ENCODE assay signal across 1 mouse cellular context in the genomic region with DNA sequence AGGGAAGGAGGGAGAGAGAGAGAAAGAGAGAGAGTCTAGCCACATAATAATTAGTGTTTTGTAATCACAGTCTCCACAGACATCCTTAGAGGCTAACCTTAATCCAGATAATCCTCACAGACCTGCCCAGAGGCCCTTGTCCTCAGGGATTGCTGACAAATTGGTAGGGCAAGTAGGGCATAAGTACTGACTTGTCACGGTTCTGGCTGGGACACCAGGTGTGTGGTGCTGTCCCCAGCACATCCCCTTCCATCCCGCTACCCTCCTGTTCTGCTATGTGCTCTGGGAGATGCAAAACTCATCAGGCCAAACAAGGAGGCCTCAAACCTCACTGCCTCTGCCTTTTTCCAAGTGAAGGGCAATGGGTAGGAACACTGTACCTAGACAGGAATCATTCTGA.
TF ChIP-seq lines count a peak whose summit lies in the region.

No protein-coding gene starts in this region.

TF ChIP-seq in CH12.LX, 34 proteins besides CTCF, POLR2A, EP300 and RAD21:
- TF ChIP-seq JUND (conservative IDR thresholded peaks at IDR 0.05; ENCODE audit: low read depth, low read length) (no peak), GABPA (IDR thresholded peaks at IDR 0.05; ENCODE audit: insufficient replicate concordance, low read depth, low read length) (no peak), HCFC1 (IDR thresholded peaks at IDR 0.05; ENCODE audit: low read depth, low read length) (no peak), ZKSCAN1 (IDR thresholded peaks at IDR 0.05; ENCODE audit: borderline replicate concordance, low read depth, low read length) (no peak), E2F4 (IDR thresholded peaks at IDR 0.05; ENCODE audit: insufficient replicate concordance, low read depth, low read length) (no peak), IRF4 (IDR thresholded peaks at IDR 0.05; ENCODE audit: low read depth, low read length) (peak; percentile 19; the same call in 1 of the 2 replicates), ZMIZ1 (IDR thresholded peaks at IDR 0.05; ENCODE audit: low read depth, low read length) (0 out of 2 replicates have a peak, but pooled peaks have one; percentile 50), TCF12 (IDR thresholded peaks at IDR 0.05; ENCODE audit: low read depth, low read length) (peak; percentile 84; the same call in 1 of the 2 replicates), UBTF (IDR thresholded peaks at IDR 0.05; ENCODE audit: low read depth, low read length) (no peak), ETS1 (conservative IDR thresholded peaks at IDR 0.05; ENCODE audit: low read depth, low read length) (peak; percentile 34), MEF2A (IDR thresholded peaks at IDR 0.05; ENCODE audit: borderline replicate concordance, low read depth, low read length) (peak; percentile 60; the same call in 1 of the 2 replicates), BHLHE40 (IDR thresholded peaks at IDR 0.05; ENCODE audit: low read depth, low read length) (peak; percentile 76), NRF1 (IDR thresholded peaks at IDR 0.05; ENCODE audit: low read depth, low read length) (no peak)
